In genomic region chr16:37947160-37947559, GRCm38 (mm10) we compare ENCODE assay signal across 8 mouse cellular contexts. TPM values are rescaled to one million over a fixed set of nuclear protein-coding genes. Genes with fewer than 3 reads are reported as not detected.
DNase-seq lines count a peak whose midpoint lies in the region; ATAC-seq and TF ChIP-seq lines count a peak whose summit lies in the region.

No protein-coding gene starts in this region.

- peak; percentile 91 for DNase-seq in heart, adult 11 months
- DNase-seq in adrenal gland, adult 18-20 months (ENCODE audit: low spot score in 2 of 2) = peak; percentile 62 to 69
- DNase-seq in embryo, embryonic 10.5 days (ENCODE audit: low spot score) = peak; percentile 80
- peak; percentile 79 for DNase-seq in heart, postnatal 0 days (ENCODE audit: low spot score)
- peak; percentile 63 to 85 for DNase-seq in kidney, postnatal 36 days
- peak; percentile 57 for DNase-seq in midbrain, embryonic 10.5 days (ENCODE audit: low spot score)
- peak in 1 of 2 experiments; percentile 50 for DNase-seq in spleen, adult 2 months (ENCODE audit: low read depth in 1 of 2, low spot score in 2 of 2)

- no peak overlapping the region for H3K4me2 ChIP-seq in heart, embryonic 11.5 days
- no peak overlapping the region for H3K4me2 ChIP-seq in heart, postnatal 0 days (ENCODE audit: low read depth, low read length)

- no peak overlapping the region for H3K27ac ChIP-seq in heart, embryonic 11.5 days (ENCODE audit: low read depth, low read length)
- no peak overlapping the region for H3K27ac ChIP-seq in heart, postnatal 0 days (ENCODE audit: low read depth)
- H3K27ac ChIP-seq in midbrain, embryonic 10.5 days (replicated peaks) = no peak overlapping the region
- H3K27ac ChIP-seq in spleen, adult 2 months (ENCODE audit: insufficient read depth, low read length) = no peak overlapping the region

- ATAC-seq in heart, embryonic 11.5 days (replicated peaks; ENCODE audit: insufficient number of reproducible peaks, low FRiP score, low TSS enrichment) = no peak
- peak; percentile 76 for ATAC-seq in heart, postnatal 0 days (ENCODE audit: insufficient read depth, low read depth)

- H3K4me1 ChIP-seq in heart, embryonic 11.5 days (ENCODE audit: control insufficient read depth, insufficient read depth, low read length) = no peaks in the 10 kb centered on the region
- H3K4me1 ChIP-seq in heart, postnatal 0 days (ENCODE audit: control insufficient read depth, insufficient read depth) = no peaks in the 10 kb centered on the region
- peaks cover 6% of the 10 kb centered on the region; the same call in 1 of the 2 replicates for H3K4me1 ChIP-seq in midbrain, embryonic 10.5 days
- H3K4me1 ChIP-seq in spleen, adult 2 months (ENCODE audit: control insufficient read depth, insufficient read depth, insufficient read length) = no peaks in the 10 kb centered on the region

- TF ChIP-seq CTCF in heart, postnatal 0 days (IDR thresholded peaks at IDR 0.05; ENCODE audit: low read depth) = peak; percentile 91
- TF ChIP-seq CTCF in spleen, adult 2 months (IDR thresholded peaks at IDR 0.05; ENCODE audit: extremely low read depth, insufficient read depth, insufficient read length, insufficient replicate concordance) = peak; percentile 49; the same call in 1 of the 2 replicates

- H3K9ac ChIP-seq in heart, embryonic 11.5 days (ENCODE audit: low read depth, low read length) = no peak overlapping the region
- no peak overlapping the region for H3K9ac ChIP-seq in heart, postnatal 0 days (replicated peaks; ENCODE audit: low read depth, low read length)

- no peaks in the 10 kb centered on the region for H3K36me3 ChIP-seq in heart, embryonic 11.5 days (ENCODE audit: control insufficient read depth, insufficient read depth, low read length)
- H3K36me3 ChIP-seq in heart, postnatal 0 days (replicated peaks; ENCODE audit: control insufficient read depth, insufficient read depth, low read length) = no peaks in the 10 kb centered on the region
- H3K36me3 ChIP-seq in midbrain, embryonic 10.5 days = no peaks in the 10 kb centered on the region
- no peaks in the 10 kb centered on the region for H3K36me3 ChIP-seq in spleen, adult 2 months (ENCODE audit: control insufficient read depth, insufficient read depth, low read length)

- no peaks in the 10 kb centered on the region for H3K9me3 ChIP-seq in heart, embryonic 11.5 days (replicated peaks; ENCODE audit: control insufficient read depth, low read length)
- no peaks in the 10 kb centered on the region for H3K9me3 ChIP-seq in heart, postnatal 0 days (replicated peaks; ENCODE audit: control insufficient read depth, low read length)
- H3K9me3 ChIP-seq in midbrain, embryonic 10.5 days (replicated peaks) = no peaks in the 10 kb centered on the region

- TF ChIP-seq POLR2A in spleen, adult 2 months (IDR thresholded peaks at IDR 0.05; ENCODE audit: low read depth, low read length) = no peak

- 28% methylated on average over 5 of the region's 5 CpGs for WGBS in heart, embryonic 11.5 days (ENCODE audit: insufficient replicate concordance)
- WGBS in heart, postnatal 0 days = 19% methylated on average over 5 of the region's 5 CpGs
- WGBS in midbrain, embryonic 10.5 days = 40% methylated on average over 5 of the region's 5 CpGs
- 20% methylated on average over 5 of the region's 5 CpGs for WGBS in spleen, adult 2 months

- H3K27me3 ChIP-seq in heart, embryonic 11.5 days (ENCODE audit: control insufficient read depth, insufficient read depth, low read length) = no peaks in the 10 kb centered on the region
- H3K27me3 ChIP-seq in heart, postnatal 0 days (ENCODE audit: control insufficient read depth, insufficient read depth, low read length) = no peaks in the 10 kb centered on the region
- no peaks in the 10 kb centered on the region for H3K27me3 ChIP-seq in midbrain, embryonic 10.5 days (ENCODE audit: low read depth, poor library complexity, severe bottlenecking)
- no peaks in the 10 kb centered on the region for H3K27me3 ChIP-seq in spleen, adult 2 months (ENCODE audit: control insufficient read depth, insufficient read depth, low read length)

- no peak for TF ChIP-seq EP300 in heart, postnatal 0 days (IDR thresholded peaks at IDR 0.05; ENCODE audit: low read depth)

- H3K4me3 ChIP-seq in heart, embryonic 11.5 days (ENCODE audit: low read depth, low read length) = no peak overlapping the region
- no peak overlapping the region for H3K4me3 ChIP-seq in heart, postnatal 0 days (ENCODE audit: low read depth, low read length)
- no peak overlapping the region for H3K4me3 ChIP-seq in midbrain, embryonic 10.5 days
- H3K4me3 ChIP-seq in spleen, adult 2 months (ENCODE audit: extremely low read depth, insufficient read depth, insufficient read length) = no peak overlapping the region

RNA-seq across cellular contexts. Expression of gene Gpr156, which starts 30.9 kb away (rescaled TPM):
- polyA plus RNA-seq in heart, embryonic 11.5 days (2014; fragmentation: Nextera tagmentation; extraction: Ambion mirVana) = 0.66 and 0.87 TPM in 2 replicates
- total RNA-seq in adrenal gland, adult 18-20 months (2021) = under 1 TPM in 1 of 2 experiments, not detected in 1; 0.16 TPM
- 0.34 and 0.93 TPM in 2 replicates for total RNA-seq in heart, postnatal 0 days (2014; rRNA removed; ENCODE audit: low replicate concordance)
- 0.04 and 0.10 TPM in 2 replicates for polyA plus RNA-seq in heart, postnatal 0 days (2015; fragmentation: Nextera tagmentation; extraction: Ambion mirVana)
- polyA plus RNA-seq in midbrain, embryonic 10.5 days (2016; fragmentation: Nextera tagmentation; extraction: Ambion mirVana) = 2.0 and 3.2 TPM in 2 replicates
- polyA plus RNA-seq in spleen, adult 2 months (2012; rRNA removed) = 0.69 and 0.70 TPM in 2 replicates
